Mouse (Mus musculus): Measurements from ENCODE around the gene Ndufs1.
"Not testable (repeated sequence)": the region's sequence is repeated elsewhere in the genome, so short reads cannot be mapped to it uniquely, and the experiment has no call there.

The Ndufs1 gene

DNA sequence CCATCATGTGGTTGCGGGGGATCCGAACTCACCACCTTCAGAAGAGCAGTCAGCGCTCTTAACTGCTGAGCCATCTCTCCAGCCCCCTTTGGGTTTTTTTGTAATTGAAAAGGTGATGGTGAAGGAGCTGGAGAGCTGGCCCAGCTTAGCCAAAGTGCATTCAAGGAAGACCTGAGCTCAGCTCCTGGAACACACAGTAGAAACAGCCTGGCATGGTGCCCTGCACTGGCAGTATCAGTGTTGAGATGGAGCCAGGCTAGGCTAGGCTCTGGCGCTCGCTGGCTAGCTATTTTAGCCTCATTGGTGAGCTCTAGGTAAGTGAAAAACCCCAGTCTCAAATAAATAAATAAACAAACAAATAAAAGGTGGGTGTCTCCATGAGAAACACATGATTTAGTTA is 5.6 kb upstream of the Ndufs1 start:
- DNase-seq = peak; percentile 64

DNA sequence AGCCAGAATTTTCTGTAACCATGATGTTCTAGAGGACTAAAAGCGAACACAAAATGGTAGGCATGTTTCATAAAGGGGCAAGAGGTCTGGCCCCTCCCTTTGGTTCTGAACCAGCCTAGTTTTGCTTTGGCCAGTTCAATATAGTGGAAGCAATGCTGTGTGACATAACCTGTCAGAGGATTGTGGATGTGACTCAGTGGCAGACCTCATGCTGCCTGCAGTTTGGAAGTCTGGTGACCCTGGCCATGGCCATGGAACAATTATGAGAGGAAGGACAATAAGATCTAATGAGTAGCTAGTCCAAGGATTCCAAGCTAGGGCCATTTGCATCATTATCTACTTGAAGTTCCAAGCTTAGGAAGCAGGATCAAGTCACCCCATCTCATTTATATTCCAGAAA is 4.8 kb upstream of the Ndufs1 start:
- no peak for DNase-seq

DNA sequence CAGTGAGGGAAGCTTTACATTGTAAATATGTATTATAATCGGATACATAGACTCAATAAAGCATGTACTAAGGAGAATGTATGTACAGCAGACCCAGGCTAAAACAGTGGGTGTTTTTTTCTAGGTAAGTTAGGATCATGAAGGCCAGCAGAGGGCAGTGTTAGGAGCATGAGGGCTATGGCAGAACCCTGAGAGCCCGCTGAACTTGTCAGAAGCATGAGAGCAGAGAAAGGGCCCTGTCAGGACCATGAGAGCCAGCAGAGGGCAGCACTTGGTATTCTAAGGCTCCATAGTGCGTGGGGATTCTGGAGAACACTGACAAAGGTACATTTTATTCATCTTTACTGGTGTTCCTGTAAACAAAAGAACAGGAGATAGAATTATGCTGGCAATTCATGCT is 4.4 kb upstream of the Ndufs1 start:
- DNase-seq = peak; percentile 92

DNA sequence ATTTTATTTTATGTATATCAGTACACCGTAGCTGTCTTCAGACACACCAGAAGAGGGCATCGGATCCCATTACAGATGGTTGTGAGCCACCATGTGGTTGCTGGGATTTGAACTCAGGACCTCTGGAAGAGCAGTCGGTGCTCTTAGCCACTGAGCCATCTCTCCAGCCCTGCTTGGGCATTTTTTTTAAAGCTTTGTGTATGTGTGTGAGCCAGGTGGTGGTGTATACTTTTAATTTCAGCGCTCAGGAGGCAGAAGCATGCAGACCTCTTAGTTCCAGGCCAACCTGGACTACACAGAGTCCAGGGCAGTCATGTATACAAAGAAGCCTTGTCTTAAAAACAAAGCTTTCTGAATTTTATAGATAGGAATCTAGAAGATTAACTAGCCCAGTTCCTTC is 3.9 kb upstream of the Ndufs1 start:
- DNase-seq = not testable (repeated sequence)

DNA sequence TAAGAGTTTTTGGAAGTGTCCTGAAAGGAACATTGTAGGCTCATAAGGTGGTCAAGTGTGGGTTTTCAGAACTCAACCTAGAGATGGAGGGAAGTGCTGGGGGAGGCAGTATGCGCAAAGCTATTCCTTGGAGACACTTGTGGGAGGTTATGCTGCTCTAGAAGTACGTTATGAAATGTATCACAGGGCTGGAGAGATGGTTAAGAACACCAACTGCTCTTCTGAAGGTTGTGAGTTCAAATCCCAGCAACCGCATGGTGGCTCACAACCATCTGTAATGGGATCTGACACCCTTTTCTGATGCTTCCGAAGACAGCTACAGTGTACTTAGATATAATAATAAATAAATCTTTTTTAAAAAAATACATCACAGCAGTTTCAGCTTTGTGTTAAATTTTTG is 3.5 kb upstream of the Ndufs1 start:
- no peak for DNase-seq

DNA sequence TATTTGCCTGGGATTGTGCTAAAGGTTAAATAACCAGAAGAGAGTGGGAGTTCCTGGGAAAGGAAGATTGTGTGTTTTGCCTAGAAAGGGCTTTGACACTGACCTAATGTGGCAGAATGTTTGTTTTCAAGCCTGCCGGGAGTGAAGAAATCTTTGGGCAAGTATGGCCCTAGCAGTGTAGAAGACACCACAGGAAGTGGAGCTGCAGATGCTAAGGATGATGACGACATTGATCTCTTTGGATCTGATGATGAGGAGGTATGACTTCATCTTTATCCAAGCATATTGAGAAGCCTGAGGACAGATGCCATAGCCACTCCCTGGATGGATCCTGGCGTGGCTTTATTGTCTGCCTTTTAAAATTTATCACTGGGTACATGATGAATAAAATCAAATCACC is 1.7 kb upstream of the Ndufs1 start:
- DNase-seq = no peak

DNA sequence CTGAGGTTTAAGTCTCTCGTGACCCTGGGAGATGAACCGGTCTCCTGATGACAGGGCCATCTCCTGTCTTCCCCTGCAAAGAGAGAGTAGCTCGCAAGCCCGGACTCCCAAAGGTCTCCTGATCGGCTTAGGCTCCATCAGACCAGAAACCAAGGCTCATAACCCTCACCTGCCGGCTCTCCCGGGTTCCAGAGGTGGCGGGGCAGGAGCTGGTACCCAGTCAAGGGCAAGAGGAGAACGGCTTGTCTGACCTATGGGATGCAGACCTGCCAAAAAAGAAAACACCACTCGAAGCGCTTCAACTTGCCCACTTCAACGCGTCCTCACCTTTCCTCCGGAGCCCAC is 402 bp downstream of the Ndufs1 start:
- no peak for DNase-seq

DNA sequence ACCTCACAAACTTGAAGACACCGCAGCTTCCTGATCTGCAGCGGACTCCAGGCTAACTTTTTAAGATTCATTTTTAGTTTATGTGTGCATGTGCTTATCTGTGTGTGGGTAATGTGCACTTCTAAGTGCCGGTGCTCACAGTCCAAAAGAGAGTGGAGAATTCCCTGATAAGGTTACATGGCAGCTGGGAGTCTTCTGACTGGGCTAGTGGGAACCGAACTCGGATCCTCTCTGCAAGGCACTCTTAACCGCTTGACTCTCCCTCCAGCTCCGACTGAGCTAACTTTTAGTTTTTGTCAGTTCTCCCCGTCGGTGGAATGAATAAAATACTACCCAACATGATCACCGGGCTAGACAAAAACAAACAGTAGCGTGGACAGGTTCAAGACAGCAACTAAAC is 780 bp downstream of the Ndufs1 start:
- DNase-seq = no peak

DNA sequence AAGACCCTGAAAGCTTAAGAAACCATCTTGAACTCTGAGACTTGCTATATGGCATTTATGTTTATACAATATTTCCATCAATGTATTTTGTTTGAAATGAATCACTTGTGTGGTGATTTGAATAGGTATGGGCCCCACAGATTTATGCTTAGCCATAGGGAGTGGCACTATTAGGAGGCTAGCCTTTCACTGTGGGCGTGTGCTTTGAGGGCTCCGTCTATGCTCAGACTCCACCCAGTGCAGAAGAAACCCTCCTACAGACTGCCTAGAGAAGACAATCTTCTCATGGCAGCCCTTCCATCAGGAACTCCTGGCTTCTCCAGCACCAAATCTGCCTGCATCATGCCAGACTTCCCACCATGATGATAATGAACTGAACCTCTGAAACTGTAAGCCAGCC is 8.0 kb downstream of the Ndufs1 start:
- no peak for DNase-seq

DNA sequence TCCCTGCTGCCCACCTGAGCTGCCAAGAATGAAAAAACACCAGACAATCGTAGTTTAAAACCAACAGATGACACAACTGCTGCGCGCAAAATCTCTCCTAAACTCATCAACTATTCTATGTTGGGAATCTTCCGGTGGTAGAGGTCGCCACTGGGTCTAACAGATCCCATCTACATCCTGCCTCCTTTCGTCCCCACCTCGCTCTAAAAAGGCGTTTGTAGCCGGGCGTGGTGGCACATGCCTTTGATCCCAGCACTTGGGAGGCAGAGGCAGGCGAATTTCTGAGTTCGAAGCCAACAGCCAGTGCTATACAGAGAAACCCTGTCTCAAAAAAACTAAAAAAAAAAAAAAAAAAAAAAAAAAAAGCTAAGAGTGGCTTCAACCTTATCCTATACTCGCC is 36.4 kb downstream of the Ndufs1 start:
- no peak for DNase-seq

DNA sequence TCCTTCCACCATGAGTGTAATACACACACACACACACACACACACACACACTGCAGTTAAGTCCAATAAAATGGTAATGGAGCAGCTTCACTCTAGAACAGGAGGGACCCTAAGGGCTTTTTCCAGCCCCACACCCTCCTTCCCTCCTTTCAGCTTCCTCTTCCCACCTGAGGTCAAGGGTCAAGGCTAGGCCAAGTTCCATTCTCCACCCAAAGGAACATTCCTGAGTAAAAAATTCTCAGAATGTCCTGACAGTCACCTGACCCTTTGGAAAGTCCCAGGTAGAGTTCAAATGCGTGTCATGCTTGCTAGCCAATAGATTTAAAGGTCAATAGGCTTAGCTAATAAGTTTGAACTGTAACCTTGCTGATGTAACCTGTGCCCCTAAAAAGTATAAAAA is 38.0 kb downstream of the Ndufs1 start:
- not testable (repeated sequence) for DNase-seq

DNA sequence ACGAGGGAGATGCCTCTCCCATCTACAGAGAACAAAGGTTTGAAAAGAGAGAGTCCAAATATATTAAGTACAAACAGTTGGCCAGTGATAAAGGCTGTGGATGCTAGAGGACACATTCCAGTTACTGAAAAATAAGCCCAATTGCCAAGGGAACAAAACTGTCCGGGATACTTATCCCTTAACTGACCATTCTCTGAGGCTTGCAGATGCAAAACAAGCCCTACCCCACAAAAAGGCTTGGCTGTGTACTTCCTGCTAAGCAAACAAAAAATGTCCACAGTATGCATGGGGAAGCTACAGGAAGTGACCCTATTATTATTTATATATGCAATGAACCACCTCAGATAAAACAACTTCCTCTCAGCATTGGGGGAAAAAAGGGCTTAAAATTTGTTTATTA is 38.7 kb downstream of the Ndufs1 start:
- DNase-seq = no peak

DNA sequence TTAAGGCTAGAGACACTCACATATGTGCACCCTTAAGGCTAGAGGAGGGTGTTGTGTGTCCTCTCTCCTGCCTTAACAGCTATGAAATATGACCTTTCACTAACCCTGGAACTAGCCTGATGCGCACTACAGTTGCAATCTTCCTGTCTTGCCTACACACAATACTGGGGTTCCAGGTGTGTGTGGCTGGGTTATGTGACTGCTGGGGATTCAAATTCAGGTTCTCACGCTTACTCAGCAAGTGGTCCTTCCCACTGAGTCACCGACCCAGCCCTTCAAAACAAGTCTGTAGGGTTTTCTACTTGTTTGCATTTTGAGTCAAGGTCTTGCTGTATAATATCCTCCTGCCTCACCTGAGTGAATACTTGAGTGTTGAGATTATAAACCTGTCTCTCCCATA is 42.1 kb downstream of the Ndufs1 start:
- no peak for DNase-seq

DNA sequence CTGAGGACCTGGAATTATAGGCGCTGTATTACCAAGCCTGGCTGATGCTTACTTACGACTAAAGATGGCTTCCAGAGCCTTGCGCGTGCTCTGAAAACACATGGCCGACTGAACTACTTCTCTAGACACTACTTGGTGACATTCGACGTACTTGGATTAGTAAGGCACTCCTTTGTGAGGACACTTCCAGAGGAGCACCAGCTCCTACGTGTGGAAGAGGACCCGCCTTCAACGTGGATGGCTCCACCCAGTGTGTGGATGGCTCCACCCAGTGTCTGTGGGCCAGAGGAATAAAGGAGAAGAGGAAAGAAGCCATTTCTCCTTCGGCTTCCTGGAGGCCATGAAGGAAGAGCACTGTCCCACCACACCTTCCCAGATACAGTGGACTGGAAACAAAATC is 44.9 kb downstream of the Ndufs1 start:
- DNase-seq = no peak

DNA sequence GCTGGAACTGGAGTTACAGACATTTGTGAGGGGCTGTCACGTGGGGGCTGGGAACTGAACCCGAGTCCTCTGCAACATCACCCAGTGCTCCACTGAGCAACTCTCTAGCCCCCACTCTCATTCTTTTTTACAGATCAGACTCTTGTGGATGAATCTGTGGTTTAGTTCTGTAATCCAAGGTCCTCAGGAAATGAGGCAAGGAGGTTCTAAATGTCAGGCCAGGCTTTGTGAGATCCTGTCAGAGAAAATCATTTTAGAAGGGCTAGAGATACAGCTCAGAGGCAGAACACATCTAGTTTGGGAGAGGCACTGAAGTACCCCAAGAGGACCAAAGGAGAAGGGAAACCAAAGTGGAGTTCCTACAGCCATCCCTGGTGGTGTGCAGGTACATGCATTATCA is 45.8 kb downstream of the Ndufs1 start:
- DNase-seq = no peak

DNA sequence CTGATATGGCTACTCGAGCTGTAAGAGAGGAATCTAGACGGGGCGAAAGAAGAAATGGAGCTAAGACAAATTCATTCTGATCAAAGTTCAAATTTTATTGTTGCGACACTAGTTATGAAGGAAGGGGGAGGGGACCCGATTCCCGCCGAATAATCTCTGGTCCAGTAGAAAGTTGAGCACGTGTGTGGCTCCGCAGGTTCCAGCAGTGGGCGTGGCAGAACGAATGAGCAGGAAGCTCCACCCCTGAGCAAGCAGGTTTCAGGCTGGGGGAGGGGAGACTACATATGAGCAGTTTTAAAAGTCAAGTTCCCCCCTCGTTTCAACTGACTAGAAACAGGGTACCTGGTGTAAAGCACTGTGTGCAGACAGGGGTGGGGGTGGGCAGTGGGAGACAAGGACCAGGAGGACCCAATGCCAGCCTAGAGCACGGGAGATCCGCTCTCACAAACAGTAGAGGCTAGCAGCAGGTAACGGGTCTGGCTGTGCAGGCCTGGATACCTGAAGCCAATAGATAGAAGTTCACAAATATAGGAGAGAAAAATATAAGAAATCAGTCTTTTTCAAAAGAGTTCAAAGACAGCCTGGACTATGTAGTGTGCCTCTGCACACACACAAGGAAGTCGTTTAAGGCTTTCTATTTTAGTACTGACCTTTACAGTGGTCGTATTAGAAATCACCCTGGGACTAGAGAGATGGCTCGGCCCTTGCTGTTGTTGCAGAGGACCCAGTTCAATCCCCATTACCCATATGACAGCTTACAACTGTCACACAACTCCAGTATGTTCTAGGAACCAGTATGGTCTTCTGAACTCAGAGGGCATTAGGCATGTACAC is 46.6 kb downstream of the Ndufs1 start:
- peak; percentile 38 for DNase-seq

DNA sequence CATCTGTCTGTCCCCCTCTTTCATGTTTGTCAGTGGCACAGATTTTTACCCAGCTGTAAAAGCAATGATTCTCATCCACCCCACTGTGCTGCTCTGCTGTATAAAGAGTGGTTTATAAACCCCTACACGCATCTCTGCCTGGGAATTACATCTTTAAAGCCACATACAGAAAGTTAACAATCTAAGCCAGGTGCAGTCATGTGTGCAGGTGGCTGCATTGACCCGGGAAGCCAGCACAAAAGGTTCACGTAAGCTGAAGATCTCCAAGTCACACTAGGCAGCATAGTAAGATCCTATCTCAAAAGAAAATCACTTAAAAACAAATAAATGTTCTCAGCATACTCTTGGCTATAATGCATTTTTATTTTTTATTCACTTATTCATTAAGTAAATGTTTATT is 47.4 kb downstream of the Ndufs1 start:
- peak; percentile 16 for DNase-seq

DNA sequence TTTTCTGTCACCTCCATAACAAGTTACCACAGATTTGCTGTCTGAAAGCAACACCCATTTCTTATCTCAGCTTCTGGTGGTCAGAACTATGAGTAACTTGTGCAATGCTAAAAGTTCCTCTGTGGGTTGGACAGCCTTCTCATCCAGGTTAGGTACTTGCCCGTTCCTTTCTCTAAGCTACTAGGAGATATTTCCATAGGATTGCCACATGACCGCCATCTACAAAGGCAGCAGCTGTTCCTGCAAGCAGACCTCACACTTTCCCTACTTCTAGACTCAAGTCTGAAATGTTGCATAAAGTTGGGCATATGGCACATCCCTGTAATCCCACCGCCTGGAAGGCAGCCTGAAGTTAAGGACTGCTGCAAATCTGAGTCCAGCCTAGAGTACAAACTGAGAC is 50.4 kb downstream of the Ndufs1 start:
- DNase-seq = no peak

DNA sequence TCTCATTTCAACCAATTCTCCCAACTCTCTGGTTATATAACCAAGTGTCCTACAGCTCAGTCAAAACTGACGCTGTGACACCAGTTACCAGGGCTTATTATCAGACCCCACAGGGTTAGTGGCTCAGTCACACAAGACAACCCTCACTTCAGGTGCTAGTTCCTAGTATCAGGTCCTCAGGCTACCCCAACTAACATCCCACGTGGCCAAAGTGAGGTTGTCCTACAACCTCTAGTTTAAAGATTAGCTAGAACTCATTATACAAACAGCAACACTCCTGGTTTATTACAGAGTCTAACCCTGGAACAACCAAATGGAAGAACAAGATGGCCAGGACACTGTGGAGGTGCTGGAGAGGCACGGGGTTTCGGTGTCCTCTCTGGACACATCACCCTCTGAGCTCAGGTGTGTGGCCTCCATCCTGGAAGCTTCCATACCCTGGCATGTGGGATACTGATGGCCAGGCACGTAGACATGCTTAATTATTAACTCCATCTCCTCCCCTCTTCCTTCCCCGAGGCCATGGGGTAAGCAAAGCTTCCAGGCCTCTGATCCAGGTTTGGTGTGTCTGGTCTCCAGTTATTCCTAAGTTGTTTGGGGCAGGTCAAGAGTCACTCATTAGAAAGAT is 52.7 kb downstream of the Ndufs1 start:
- DNase-seq = peak; percentile 80

DNA sequence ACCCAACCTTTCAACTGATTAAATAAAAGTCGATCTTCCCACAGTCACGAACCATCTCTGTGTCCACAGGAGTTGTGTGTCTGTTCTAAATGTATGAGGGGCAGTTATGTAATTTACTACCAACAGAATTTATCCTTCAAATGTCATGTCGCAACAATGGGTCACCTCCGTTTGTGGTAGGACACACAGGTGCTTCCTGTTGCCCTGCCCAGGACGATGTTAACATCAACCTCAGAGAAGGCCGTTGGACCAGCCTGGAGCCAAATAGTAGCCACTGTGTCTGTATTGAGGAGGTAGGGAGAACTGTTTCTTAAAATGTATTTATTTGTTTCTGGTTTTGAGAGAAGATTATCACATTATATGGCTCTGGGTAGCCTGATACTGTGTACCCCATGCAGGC is 54.6 kb downstream of the Ndufs1 start:
- DNase-seq = no peak

DNA sequence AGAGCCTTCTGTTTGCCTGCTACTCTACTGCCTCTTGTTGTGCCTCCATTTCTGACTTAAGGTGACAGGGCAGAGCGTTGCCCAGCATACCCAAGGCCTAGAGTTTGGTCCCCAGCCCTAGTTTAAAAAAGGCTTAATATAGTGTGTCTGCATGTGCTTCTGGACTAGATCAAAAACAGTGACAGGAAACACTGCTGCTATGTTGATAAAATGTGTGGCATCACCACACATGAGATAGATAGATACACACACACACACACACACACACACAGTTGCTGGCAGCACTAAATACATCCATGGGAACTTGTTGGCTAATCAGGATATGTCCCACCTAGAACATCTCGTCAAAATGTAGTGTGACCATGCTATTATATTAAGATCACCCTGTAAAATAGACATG is 56.3 kb downstream of the Ndufs1 start:
- DNase-seq = no peak

DNA sequence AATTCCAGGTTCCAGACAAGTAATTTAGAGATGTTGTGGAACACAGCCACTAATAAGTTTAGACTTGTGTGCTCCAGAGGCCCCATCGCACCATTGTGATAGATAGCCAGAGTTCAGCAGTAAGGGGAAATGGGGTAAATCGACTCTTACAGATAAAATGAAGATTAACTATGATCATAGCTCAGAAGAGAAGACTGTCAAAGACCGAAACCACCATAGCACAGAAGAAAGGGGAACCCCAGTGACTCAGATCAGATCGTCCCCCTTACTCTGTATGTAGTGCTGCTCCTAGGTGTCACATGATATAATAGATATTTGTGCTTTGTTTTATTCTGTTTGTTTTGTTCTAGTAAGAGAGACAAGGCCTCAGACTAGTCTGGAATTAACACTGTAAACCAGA is 57.0 kb downstream of the Ndufs1 start:
- DNase-seq = no peak

DNA sequence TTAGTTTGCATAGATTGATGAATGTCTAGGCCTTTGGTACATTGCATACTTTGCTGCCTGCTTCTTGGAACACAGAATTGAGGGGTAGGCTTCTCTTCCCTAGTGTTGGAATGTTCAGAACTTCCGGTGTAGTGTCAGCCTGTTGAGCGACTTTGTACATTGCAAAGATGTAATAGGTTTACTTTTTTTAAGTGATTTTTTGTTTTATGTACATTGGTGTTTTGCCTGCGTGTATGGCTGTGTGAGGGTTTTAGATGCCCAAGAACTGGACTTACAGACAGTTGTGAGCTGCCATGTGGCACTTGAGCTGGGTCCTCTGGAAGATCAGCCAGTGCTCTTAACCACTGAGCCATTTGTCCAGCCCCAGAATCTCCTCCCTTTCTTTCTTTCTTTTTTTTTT is 61.1 kb downstream of the Ndufs1 start:
- DNase-seq = no peak

DNA sequence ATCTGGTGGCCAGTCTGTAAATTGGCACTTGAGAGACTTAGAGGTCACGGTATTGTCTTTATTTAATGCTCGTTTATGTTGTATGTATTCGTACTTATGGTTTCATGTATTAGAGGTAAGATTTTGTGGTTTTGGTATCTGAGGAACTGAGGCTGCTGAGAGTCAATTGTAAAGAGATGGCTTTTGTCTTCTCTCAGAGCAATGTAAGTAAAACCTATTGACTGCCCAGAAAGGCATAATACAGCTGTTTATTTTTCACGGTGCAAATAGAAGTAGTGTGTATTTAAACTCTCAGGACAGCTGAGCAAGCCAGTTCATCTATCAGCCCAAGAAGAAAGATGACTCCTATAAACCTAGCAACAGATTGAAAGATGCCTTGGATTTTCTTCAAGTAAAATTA is 61.5 kb downstream of the Ndufs1 start:
- no peak for DNase-seq
